Mouse (Mus musculus) left cerebral cortex, postnatal 25 days (tissue): Measurements from ENCODE around the gene Fmnl3. TPM values are rescaled to one million over a fixed set of nuclear protein-coding genes. Genes with fewer than 3 reads are reported as not detected.
A peak's percentile ranks its signal among the peaks of the same experiment; 100 is the strongest.

ENCODE experiments used
- DNase-seq, 2 experiments: peaks; one replicate each; pipeline ENCODE4 v3.0.0; 2022; ENCODE audit warnings: low spot score in 2 of 2, mixed read lengths in 1 of 2
- intact Hi-C: fragments of 180-260 bp; cut with DNase I; formaldehyde crosslinking; loops from one replicate; pipeline ENCODE4 v1.15.1; 2025
- total RNA-seq, 2 experiments: library from RNA; stranded (reverse); gene quantifications; 2 replicates each; pipeline ENCODE4 v1.2.3; 2021

Fmnl3 gene
- total RNA-seq, 2 experiments from 2014 or later, result 9.5 to 10.7 TPM

- no peak for DNase-seq
These were observed 18.7 kb downstream of the Fmnl3 start for GRCm38 (mm10) chr15:99351610-99352009.

GRCm38 (mm10) chr15:99344961-99345360 lies 25.3 kb downstream of the Fmnl3 start:
- DNase-seq, result no peak
- intact Hi-C loops, result no loop called here

More at GRCm38 (mm10) chr15:99351610-99352009, 18.7 kb downstream of the Fmnl3 start:
- intact Hi-C loops, result no loop called here

GRCm38 (mm10) chr15:99344148-99344870 lies 26.0 kb downstream of the Fmnl3 start:
- DNase-seq, result no peak
- intact Hi-C loops, result no loop called here

- intact Hi-C loops, result loop anchor here (2.0 kb wide), 1 partner anchor 17 kb away; no protein-coding TSS in a partner anchor
- DNase-seq, result peak; percentile 60 to 83
These were observed 26.7 kb downstream of the Fmnl3 start for GRCm38 (mm10) chr15:99343414-99344147.

GRCm38 (mm10) chr15:99342194-99342981 lies 27.9 kb downstream of the Fmnl3 start:
- intact Hi-C loops, result loop anchor here (2.0 kb wide), 1 partner anchor 18 kb away; no protein-coding TSS in a partner anchor
- DNase-seq, result no peak

GRCm38 (mm10) chr15:99341102-99341501 lies 29.2 kb downstream of the Fmnl3 start:
- intact Hi-C loops, result no loop called here
- DNase-seq, result no peak

GRCm38 (mm10) chr15:99339669-99340068 lies 30.6 kb downstream of the Fmnl3 start:
- intact Hi-C loops, result no loop called here
- DNase-seq, result no peak

GRCm38 (mm10) chr15:99338916-99339315 lies 31.4 kb downstream of the Fmnl3 start:
- DNase-seq, result no peak
- intact Hi-C loops, result no loop called here

- DNase-seq, result no peak
- intact Hi-C loops, result no loop called here
These were observed 34.4 kb downstream of the Fmnl3 start for GRCm38 (mm10) chr15:99335801-99336320.

- no peak for DNase-seq
- intact Hi-C loops, result no loop called here
These were observed 35.8 kb downstream of the Fmnl3 start for GRCm38 (mm10) chr15:99334500-99334899.

GRCm38 (mm10) chr15:99333676-99334065 lies 36.6 kb downstream of the Fmnl3 start:
- intact Hi-C loops, result loop anchor here (2.0 kb wide), 1 partner anchor 37 kb away; the partner anchor contains the start of gene Fmnl3
- DNase-seq, result no peak

- peak in 1 of 2 experiments; percentile 68 for DNase-seq
- intact Hi-C loops, result loop anchor here (2.0 kb wide), 1 partner anchor 38 kb away; the partner anchor contains the start of gene Fmnl3
These were observed 37.2 kb downstream of the Fmnl3 start for GRCm38 (mm10) chr15:99332921-99333675.

- intact Hi-C loops, result loop anchor here (2.0 kb wide), 1 partner anchor 39 kb away; the partner anchor contains the start of gene Fmnl3
- no peak for DNase-seq
These were observed 38.2 kb downstream of the Fmnl3 start for GRCm38 (mm10) chr15:99332111-99332510.

GRCm38 (mm10) chr15:99331341-99331740 lies 38.9 kb downstream of the Fmnl3 start:
- intact Hi-C loops, result no loop called here
- no peak for DNase-seq

- no peak for DNase-seq
- intact Hi-C loops, result no loop called here
These were observed 40.0 kb downstream of the Fmnl3 start for GRCm38 (mm10) chr15:99330324-99330723.

GRCm38 (mm10) chr15:99328011-99328410 lies 42.3 kb downstream of the Fmnl3 start:
- intact Hi-C loops, result no loop called here
- DNase-seq, result no peak

GRCm38 (mm10) chr15:99326959-99327358 lies 43.3 kb downstream of the Fmnl3 start:
- intact Hi-C loops, result no loop called here

GRCm38 (mm10) chr15:99326407-99326806 lies 43.9 kb downstream of the Fmnl3 start:
- intact Hi-C loops, result no loop called here
- DNase-seq, result no peak

More at GRCm38 (mm10) chr15:99326959-99327358, 43.3 kb downstream of the Fmnl3 start:
- DNase-seq, result no peak

GRCm38 (mm10) chr15:99325598-99325997 lies 44.7 kb downstream of the Fmnl3 start:
- intact Hi-C loops, result no loop called here
- no peak for DNase-seq
